In genomic region chr11:108426086-108426485, GRCm38 (mm10) we compare ENCODE assay signal across 9 mouse cellular contexts. TPM values are rescaled to one million over a fixed set of nuclear protein-coding genes. Genes with fewer than 3 reads are reported as not detected.
DNase-seq lines count a peak whose midpoint lies in the region; ATAC-seq lines count a peak whose summit lies in the region.
"Had no signal": no experiment of that assay in that cellular context is flagged by ENCODE, and none has a peak within 500 bp of the region (broad histone marks: within the 10 kb centered on the region; RNA-seq: fewer than 3 reads in every experiment).

No protein-coding gene starts in this region.

- H3K9me3 ChIP-seq in heart, embryonic 15.5 days (replicated peaks) = no peaks in the 10 kb centered on the region
- H3K9me3 ChIP-seq in embryonic facial prominence, embryonic 11.5 days (replicated peaks; ENCODE audit: control insufficient read depth, low read length) = no peaks in the 10 kb centered on the region
- no peaks in the 10 kb centered on the region for H3K9me3 ChIP-seq in hindbrain, embryonic 12.5 days (replicated peaks)
- no peaks in the 10 kb centered on the region for H3K9me3 ChIP-seq in midbrain, embryonic 12.5 days

- intact Hi-C loops in heart, postnatal 25 days (cut with DNase I) = no loop called here

- no peak overlapping the region for H3K27ac ChIP-seq in heart, embryonic 15.5 days
- no peak overlapping the region for H3K27ac ChIP-seq in embryonic facial prominence, embryonic 11.5 days (replicated peaks; ENCODE audit: low read depth, low read length)
- no peak overlapping the region for H3K27ac ChIP-seq in hindbrain, embryonic 12.5 days
- H3K27ac ChIP-seq in midbrain, embryonic 12.5 days (replicated peaks) = no peak overlapping the region

- H3K9ac ChIP-seq in heart, embryonic 15.5 days = no peak overlapping the region
- H3K9ac ChIP-seq in embryonic facial prominence, embryonic 11.5 days (replicated peaks; ENCODE audit: low read length) = no peak overlapping the region
- no peak overlapping the region for H3K9ac ChIP-seq in hindbrain, embryonic 12.5 days
- peak overlapping the region; percentile 65; the same call in 1 of the 2 replicates for H3K9ac ChIP-seq in midbrain, embryonic 12.5 days (replicated peaks)

- no peaks in the 10 kb centered on the region for H3K36me3 ChIP-seq in heart, embryonic 15.5 days
- H3K36me3 ChIP-seq in embryonic facial prominence, embryonic 11.5 days (replicated peaks; ENCODE audit: control insufficient read depth, insufficient read depth, low read depth, low read length) = no peaks in the 10 kb centered on the region
- no peaks in the 10 kb centered on the region for H3K36me3 ChIP-seq in hindbrain, embryonic 12.5 days
- no peaks in the 10 kb centered on the region for H3K36me3 ChIP-seq in midbrain, embryonic 12.5 days

- H3K4me3 ChIP-seq in heart, embryonic 15.5 days = peak overlapping the region; percentile 80
- peak overlapping the region; percentile 65; the same call in 1 of the 2 replicates for H3K4me3 ChIP-seq in embryonic facial prominence, embryonic 11.5 days (ENCODE audit: low read depth, low read length)
- peak overlapping the region; percentile 64 for H3K4me3 ChIP-seq in hindbrain, embryonic 12.5 days
- H3K4me3 ChIP-seq in midbrain, embryonic 12.5 days = peak overlapping the region; percentile 59

- peak overlapping the region; percentile 86 for H3K4me2 ChIP-seq in heart, embryonic 15.5 days
- H3K4me2 ChIP-seq in embryonic facial prominence, embryonic 11.5 days (ENCODE audit: low read depth, low read length) = no peak overlapping the region
- H3K4me2 ChIP-seq in hindbrain, embryonic 12.5 days (replicated peaks) = peak overlapping the region; percentile 76
- H3K4me2 ChIP-seq in midbrain, embryonic 12.5 days (replicated peaks) = peak overlapping the region; percentile 59

- no peak for DNase-seq in heart, postnatal 25 days (ENCODE audit: low spot score)
- DNase-seq in embryonic facial prominence, embryonic 11.5 days (ENCODE audit: low spot score) = no peak
- no peak for DNase-seq in right cerebral cortex, adult 2 months (ENCODE audit: low spot score in 2 of 2)
- no peak for DNase-seq in urinary bladder, postnatal 4 days (ENCODE audit: low spot score in 2 of 2)
- DNase-seq: cerebellum, adult 18-20 months had no signal

- no peak for ATAC-seq in heart, embryonic 15.5 days (replicated peaks; ENCODE audit: insufficient number of reproducible peaks, insufficient read depth, low FRiP score, low read depth)
- no peak for ATAC-seq in embryonic facial prominence, embryonic 11.5 days (replicated peaks; ENCODE audit: insufficient number of reproducible peaks, low FRiP score, low TSS enrichment, low read depth)
- no peak for ATAC-seq in hindbrain, embryonic 12.5 days (ENCODE audit: low FRiP score)
- ATAC-seq in midbrain, embryonic 12.5 days (ENCODE audit: low FRiP score, low read depth) = no peak
- no peak for ATAC-seq in erythroblast, adult 5-6 weeks (replicated peaks; ENCODE audit: low FRiP score, poor library complexity, severe bottlenecking)

- H3K4me1 ChIP-seq in heart, embryonic 15.5 days (replicated peaks) = peaks cover 5% of the 10 kb centered on the region; the same call in 1 of the 2 replicates
- H3K4me1 ChIP-seq in embryonic facial prominence, embryonic 11.5 days (ENCODE audit: control insufficient read depth, insufficient read depth, low read length) = no peaks in the 10 kb centered on the region
- H3K4me1 ChIP-seq in hindbrain, embryonic 12.5 days = peaks cover 15% of the 10 kb centered on the region
- H3K4me1 ChIP-seq in midbrain, embryonic 12.5 days = peaks cover 16% of the 10 kb centered on the region

- 86% methylated on average over 3 of the region's 3 CpGs for WGBS in heart, embryonic 15.5 days
- WGBS in embryonic facial prominence, embryonic 11.5 days = 86% methylated on average over 3 of the region's 3 CpGs
- WGBS in hindbrain, embryonic 12.5 days = 91% methylated on average over 3 of the region's 3 CpGs
- whole genome bisulfite sequencing in midbrain, embryonic 12.5 days = 91% methylated on average over 3 of the region's 3 CpGs

- no peaks in the 10 kb centered on the region for H3K27me3 ChIP-seq in heart, embryonic 15.5 days
- H3K27me3 ChIP-seq in embryonic facial prominence, embryonic 11.5 days (ENCODE audit: control insufficient read depth, insufficient read depth, low read length) = no peaks in the 10 kb centered on the region
- H3K27me3 ChIP-seq in hindbrain, embryonic 12.5 days = peaks cover 5% of the 10 kb centered on the region; the same call in 1 of the 2 replicates
- H3K27me3 ChIP-seq in midbrain, embryonic 12.5 days = peaks cover 6% of the 10 kb centered on the region

RNA-seq across cellular contexts. Expression of gene Cep112, which starts 1.1 kb away (rescaled TPM):
- 8.1 and 10.2 TPM in 2 replicates for polyA plus RNA-seq in heart, embryonic 15.5 days (2015; fragmentation: Nextera tagmentation; extraction: Ambion mirVana)
- total RNA-seq in heart, postnatal 25 days (2021) = 10 to 100 TPM; 11.5 to 11.8 TPM
- polyA plus RNA-seq in embryonic facial prominence, embryonic 11.5 days (2014; fragmentation: Nextera tagmentation; extraction: Ambion mirVana) = 8.5 and 12.2 TPM in 2 replicates
- 12.2 and 12.4 TPM in 2 replicates for polyA plus RNA-seq in hindbrain, embryonic 12.5 days (2016; fragmentation: Nextera tagmentation; extraction: Ambion mirVana)
- polyA plus RNA-seq in midbrain, embryonic 12.5 days (2016; fragmentation: Nextera tagmentation; extraction: Ambion mirVana) = 30.1 and 39.5 TPM in 2 replicates
- not detected in 2 replicates for total RNA-seq in erythroblast, adult 5-6 weeks (2015; ENCODE audit: low replicate concordance)
- not detected in 2 replicates for total RNA-seq in erythroblast, adult 5-6 weeks (2017; ENCODE audit: low replicate concordance)
